Mouse (Mus musculus): ENCODE results near the gene Trat1. TPM values are rescaled to one million over a fixed set of nuclear protein-coding genes. Genes with fewer than 3 reads are reported as not detected.

Gene Trat1
- polyA plus RNA-seq (2012; ENCODE audit: insufficient read depth, low replicate concordance) = not detected in 2 replicates

GRCm38 (mm10) chr16:48771971-48772445 is at the start of gene Trat1:
Gene Trat1 (minus strand): TSS chr16:48772021.
- no peaks in the 10 kb centered on the region for H3K9me3 ChIP-seq
- no peak within 1 kb of the TSS for H3K4me3 ChIP-seq (replicated peaks)

DNA sequence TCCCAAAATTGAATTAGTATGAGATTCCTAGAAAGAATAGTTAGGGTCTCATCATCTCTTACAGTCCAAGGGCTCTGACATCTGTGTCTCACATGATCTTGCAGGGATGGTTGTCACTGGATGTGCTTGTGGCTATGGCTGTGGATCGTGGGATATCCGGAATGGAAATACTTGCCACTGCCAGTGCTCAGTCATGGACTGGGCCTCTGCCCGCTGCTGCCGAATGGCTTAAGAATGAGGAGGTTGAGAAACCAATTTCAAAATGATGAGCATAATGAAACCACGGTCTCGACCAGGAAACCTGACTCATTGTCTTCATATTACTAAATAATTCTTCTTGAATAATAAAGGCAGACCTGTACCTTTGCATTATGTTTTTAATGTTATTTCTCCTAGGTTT is 46.7 kb upstream of the Trat1 start:
- TF ChIP-seq GATA1 (IDR thresholded peaks at IDR 0.05; ENCODE audit: borderline replicate concordance, low read length) = no peak
- no peak for TF ChIP-seq FLI1 (IDR thresholded peaks at IDR 0.05; ENCODE audit: low read length)
- H3K36me3 ChIP-seq (replicated peaks; ENCODE audit: low read length) = no peaks in the 10 kb centered on the region
- no peaks in the 10 kb centered on the region for H3K27me3 ChIP-seq (replicated peaks)
- H3K9me3 ChIP-seq = no peaks in the 10 kb centered on the region
- no peaks in the 10 kb centered on the region for H3K4me1 ChIP-seq
- no peak overlapping the region for H3K4me3 ChIP-seq (replicated peaks)

More at GRCm38 (mm10) chr16:48771971-48772445, at the start of gene Trat1:
- Histone ChIP-seq H3K27me3 (replicated peaks) (no peaks in the 10 kb centered on the region), H3K36me3 (replicated peaks; ENCODE audit: low read length) (no peaks in the 10 kb centered on the region), H3K4me1 (no peaks in the 10 kb centered on the region)
- TF ChIP-seq FLI1 (IDR thresholded peaks at IDR 0.05; ENCODE audit: low read length) (no peak), GATA1 (IDR thresholded peaks at IDR 0.05; ENCODE audit: borderline replicate concordance, low read length) (no peak)

DNA sequence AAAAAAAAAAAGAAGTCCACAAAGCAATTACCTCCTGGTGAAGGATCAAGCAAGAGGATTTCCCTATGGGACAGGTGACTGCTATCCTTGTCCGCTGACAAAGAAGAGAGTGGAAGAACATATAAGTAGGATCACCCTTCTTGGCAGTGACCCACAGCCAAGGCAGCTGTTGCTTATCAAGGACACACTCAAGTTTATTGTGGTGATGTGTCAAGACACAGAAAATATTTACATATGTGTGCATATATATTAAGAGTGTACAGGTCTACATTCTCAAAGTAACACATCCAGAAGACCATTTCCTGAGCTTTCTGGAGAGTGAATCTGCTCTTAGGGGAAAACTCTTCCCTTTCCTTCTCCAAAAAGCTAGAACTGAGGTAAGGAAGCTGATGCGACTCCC is 44.9 kb upstream of the Trat1 start, which contains the start of gene Retnlb:
TSS of gene Retnlb (plus strand) at position 162 of the 400 bp plus-strand sequence.
- H3K9me3 ChIP-seq = no peaks in the 10 kb centered on the region
- H3K36me3 ChIP-seq (replicated peaks; ENCODE audit: low read length) = no peaks in the 10 kb centered on the region
- no peak within 1 kb of the TSS for H3K4me3 ChIP-seq (replicated peaks)
- H3K4me1 ChIP-seq = no peaks in the 10 kb centered on the region
- H3K27me3 ChIP-seq (replicated peaks) = no peaks in the 10 kb centered on the region
- no peak for TF ChIP-seq GATA1 (IDR thresholded peaks at IDR 0.05; ENCODE audit: borderline replicate concordance, low read length)
- TF ChIP-seq FLI1 (IDR thresholded peaks at IDR 0.05; ENCODE audit: low read length) = no peak

GRCm38 (mm10) chr16:48811881-48812436 is 40.1 kb upstream of the Trat1 start:
- H3K4me3 ChIP-seq (replicated peaks) = no peak overlapping the region
- no peaks in the 10 kb centered on the region for H3K36me3 ChIP-seq (replicated peaks; ENCODE audit: low read length)
- no peak for TF ChIP-seq FLI1 (IDR thresholded peaks at IDR 0.05; ENCODE audit: low read length)
- TF ChIP-seq GATA1 (IDR thresholded peaks at IDR 0.05; ENCODE audit: borderline replicate concordance, low read length) = no peak
- H3K4me1 ChIP-seq = no peaks in the 10 kb centered on the region
- H3K9me3 ChIP-seq = no peaks in the 10 kb centered on the region
- H3K27me3 ChIP-seq (replicated peaks) = no peaks in the 10 kb centered on the region

- Histone ChIP-seq H3K36me3 (replicated peaks; ENCODE audit: low read length) (no peaks in the 10 kb centered on the region), H3K27me3 (replicated peaks) (no peaks in the 10 kb centered on the region), H3K9me3 (no peaks in the 10 kb centered on the region), H3K4me1 (no peaks in the 10 kb centered on the region), H3K4me3 (replicated peaks) (no peak overlapping the region)
- TF ChIP-seq FLI1 (IDR thresholded peaks at IDR 0.05; ENCODE audit: low read length) (no peak), GATA1 (IDR thresholded peaks at IDR 0.05; ENCODE audit: borderline replicate concordance, low read length) (no peak)
Measured at GRCm38 (mm10) chr16:48809374-48809773, 37.6 kb upstream of the Trat1 start.

DNA sequence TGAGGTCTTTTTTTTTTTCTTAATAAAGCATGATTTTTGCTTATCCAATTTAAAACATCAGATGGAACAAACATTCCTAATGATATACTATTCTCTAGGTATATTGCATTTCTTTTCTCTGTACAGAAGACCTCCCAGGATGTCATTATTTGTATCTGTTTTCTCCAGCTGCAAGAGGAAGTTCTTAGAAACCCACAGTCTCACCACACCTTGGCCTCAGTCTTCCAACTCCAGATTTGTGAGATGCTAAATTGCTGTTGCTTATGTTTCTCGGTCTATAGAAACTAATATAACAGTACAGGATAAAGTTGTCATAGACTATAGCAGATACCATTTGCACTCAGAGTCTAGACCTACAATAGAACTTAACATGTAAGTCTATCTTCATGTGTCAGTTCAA is 34.7 kb upstream of the Trat1 start:
- Histone ChIP-seq H3K9me3 (no peaks in the 10 kb centered on the region), H3K4me3 (replicated peaks) (no peak overlapping the region), H3K36me3 (replicated peaks; ENCODE audit: low read length) (no peaks in the 10 kb centered on the region), H3K27me3 (replicated peaks) (no peaks in the 10 kb centered on the region), H3K4me1 (no peaks in the 10 kb centered on the region)
- TF ChIP-seq FLI1 (IDR thresholded peaks at IDR 0.05; ENCODE audit: low read length) = no peak
- no peak for TF ChIP-seq GATA1 (IDR thresholded peaks at IDR 0.05; ENCODE audit: borderline replicate concordance, low read length)

GRCm38 (mm10) chr16:48805412-48805811 is 33.6 kb upstream of the Trat1 start:
- no peaks in the 10 kb centered on the region for H3K4me1 ChIP-seq
- TF ChIP-seq GATA1 (IDR thresholded peaks at IDR 0.05; ENCODE audit: borderline replicate concordance, low read length) (no peak), FLI1 (IDR thresholded peaks at IDR 0.05; ENCODE audit: low read length) (no peak)
- no peaks in the 10 kb centered on the region for H3K27me3 ChIP-seq (replicated peaks)
- no peaks in the 10 kb centered on the region for H3K36me3 ChIP-seq (replicated peaks; ENCODE audit: low read length)
- no peaks in the 10 kb centered on the region for H3K9me3 ChIP-seq
- H3K4me3 ChIP-seq (replicated peaks) = no peak overlapping the region

GRCm38 (mm10) chr16:48800906-48801305 is 29.1 kb upstream of the Trat1 start:
- Histone ChIP-seq H3K4me1 (no peaks in the 10 kb centered on the region), H3K36me3 (replicated peaks; ENCODE audit: low read length) (no peaks in the 10 kb centered on the region), H3K4me3 (replicated peaks) (no peak overlapping the region), H3K27me3 (replicated peaks) (no peaks in the 10 kb centered on the region), H3K9me3 (no peaks in the 10 kb centered on the region)
- TF ChIP-seq FLI1 (IDR thresholded peaks at IDR 0.05; ENCODE audit: low read length) (no peak), GATA1 (IDR thresholded peaks at IDR 0.05; ENCODE audit: borderline replicate concordance, low read length) (no peak)

DNA sequence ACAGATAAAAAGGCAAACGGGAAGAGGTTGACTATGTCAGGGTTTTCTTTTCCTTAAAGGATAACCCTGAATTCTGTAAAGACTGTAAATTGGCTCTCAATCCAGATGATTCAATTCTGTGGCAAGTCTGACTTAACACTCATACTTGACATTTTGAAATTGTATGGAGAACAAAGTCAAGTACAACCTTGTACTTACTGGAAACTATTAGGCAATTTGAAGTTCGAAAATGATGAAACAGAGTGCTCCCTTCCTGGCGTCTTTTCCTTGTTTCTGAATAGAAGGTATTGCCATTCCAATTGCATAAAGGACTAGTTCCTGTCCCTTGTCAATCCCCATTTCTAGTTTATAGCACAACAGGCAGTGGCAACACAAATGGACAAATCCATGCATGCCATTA is 27.6 kb upstream of the Trat1 start:
- Histone ChIP-seq H3K9me3 (no peaks in the 10 kb centered on the region), H3K4me3 (replicated peaks) (no peak overlapping the region), H3K36me3 (replicated peaks; ENCODE audit: low read length) (no peaks in the 10 kb centered on the region), H3K27me3 (replicated peaks) (no peaks in the 10 kb centered on the region), H3K4me1 (no peaks in the 10 kb centered on the region)
- TF ChIP-seq GATA1 (IDR thresholded peaks at IDR 0.05; ENCODE audit: borderline replicate concordance, low read length) (no peak), FLI1 (IDR thresholded peaks at IDR 0.05; ENCODE audit: low read length) (no peak)

- Histone ChIP-seq H3K9me3 (no peaks in the 10 kb centered on the region), H3K36me3 (replicated peaks; ENCODE audit: low read length) (no peaks in the 10 kb centered on the region), H3K4me1 (no peaks in the 10 kb centered on the region), H3K4me3 (replicated peaks) (no peak overlapping the region), H3K27me3 (replicated peaks) (no peaks in the 10 kb centered on the region)
- TF ChIP-seq FLI1 (IDR thresholded peaks at IDR 0.05; ENCODE audit: low read length) (no peak), GATA1 (IDR thresholded peaks at IDR 0.05; ENCODE audit: borderline replicate concordance, low read length) (no peak)
Measured at GRCm38 (mm10) chr16:48798285-48798684, 26.5 kb upstream of the Trat1 start.

All from megakaryocyte, embryonic 14.5 days (primary cell).